Mouse (Mus musculus) liver, embryonic 11.5 days (tissue): Measurements from ENCODE around the gene Cort. TPM values are rescaled to one million over a fixed set of nuclear protein-coding genes. Genes with fewer than 3 reads are reported as not detected.

Experiments
- ATAC-seq: fragments of 200-750 bp; cut with Nextera tagmentation; replicated peaks from 2 replicates; pipeline ENCODE4 v1.8.0; 2017; ENCODE audit warnings: moderate number of reproducible peaks, mild to moderate bottlenecking, moderate TSS enrichment, moderate library complexity; ENCODE audit not compliant: low FRiP score
- DNase-seq: peaks from one replicate; pipeline ENCODE4 v3.0.0-alpha.2; 2017; ENCODE audit warnings: low spot score
- H3K27ac ChIP-seq: fragments of 300-500 bp; sonication (generic); 2 replicates; pipeline ENCODE4 v1.5.1; 2014; ENCODE audit warnings: mild to moderate bottlenecking, low read depth, low read length, control low read depth
- H3K27me3 ChIP-seq: fragments of 300-500 bp; sonication (generic); replicated peaks from 2 replicates; pipeline ENCODE4 v1.6.1; 2014; ENCODE audit warnings: low read length, mixed read lengths; ENCODE audit not compliant: control insufficient read depth, insufficient read depth
- H3K36me3 ChIP-seq: fragments of 300-500 bp; sonication (generic); 2 replicates; pipeline ENCODE4 v1.6.1; 2014; ENCODE audit warnings: mild to moderate bottlenecking, low read length, moderate library complexity, mixed read lengths; ENCODE audit not compliant: control insufficient read depth, insufficient read depth
- H3K4me1 ChIP-seq: fragments of 300-500 bp; sonication (generic); replicated peaks from 2 replicates; pipeline ENCODE4 v1.6.1; 2014; ENCODE audit warnings: low read length, mixed read lengths; ENCODE audit not compliant: control insufficient read depth, insufficient read depth
- H3K4me2 ChIP-seq: fragments of 300-500 bp; sonication (generic); 2 replicates; pipeline ENCODE4 v1.6.1; 2014; ENCODE audit warnings: mild to moderate bottlenecking, control low read depth, moderate library complexity
- H3K4me3 ChIP-seq: fragments of 300-500 bp; sonication (generic); 2 replicates; pipeline ENCODE4 v1.5.1; 2014; ENCODE audit warnings: low read depth, low read length, control low read depth
- H3K9ac ChIP-seq: fragments of 300-500 bp; sonication (generic); 2 replicates; pipeline ENCODE4 v1.6.1; 2014; ENCODE audit warnings: low read depth, low read length, control low read depth
- H3K9me3 ChIP-seq: fragments of 300-500 bp; sonication (generic); 2 replicates; pipeline ENCODE4 v1.6.1; 2016; ENCODE audit warnings: low read length, inconsistent platforms, mixed read lengths; ENCODE audit not compliant: control insufficient read depth
- WGBS: fragments of 180-500 bp; shearing (Covaris S2); extraction: QIAGEN DNeasy Blood & Tissue Kit; methylation state at CpG from one replicate; pipeline ENCODE4 v1.1.7; 2014; 5-methylcytosine and 5-hydroxymethylcytosine counted together
- polyA plus RNA-seq: library from polyadenylated mRNA; unstranded; fragments of >200 nt; fragmentation: Nextera tagmentation; extraction: Ambion mirVana; gene quantifications from 2 replicates; pipeline ENCODE4 v1.2.1, GENCODE M21; 2014

Gene Cort
- polyA plus RNA-seq, 1 experiment from 2014 or later = 0.26 TPM

DNA sequence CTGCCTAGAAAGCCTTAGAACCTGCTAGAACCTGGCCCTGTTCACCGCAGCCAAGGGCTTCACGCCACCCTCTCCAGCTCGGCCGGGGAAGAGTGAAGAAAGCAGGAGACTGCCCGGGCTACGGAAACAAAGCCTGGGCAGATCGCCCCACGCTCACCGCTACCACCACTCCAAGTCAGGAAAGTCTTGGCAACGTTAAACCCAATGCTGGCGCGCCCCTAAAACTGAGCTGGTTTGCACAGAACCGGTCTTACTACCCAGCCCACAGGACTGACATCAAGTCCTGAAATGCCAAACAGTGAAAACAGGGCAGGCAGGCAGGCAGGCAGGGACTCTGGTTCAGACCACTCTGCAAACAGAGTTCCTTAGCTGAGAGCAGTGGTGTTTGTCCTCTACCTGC, 51.5 kb downstream of the Cort start:
- no peak for DNase-seq
- Histone ChIP-seq H3K27ac (no peak overlapping the region), H3K36me3 (peaks cover 7% of the 10 kb centered on the region), H3K27me3 (no peaks in the 10 kb centered on the region), H3K4me2 (no peak overlapping the region), H3K9me3 (no peaks in the 10 kb centered on the region), H3K4me1 (peaks cover 9% of the 10 kb centered on the region), H3K9ac (no peak overlapping the region), H3K4me3 (no peak overlapping the region)
- no peak for ATAC-seq
- 92% methylated on average over 13 of the region's 13 CpGs for WGBS

Other genes with a start within 250 kb of the Cort start
- gene Pex14, start 26.9 kb downstream of the Cort start, polyA plus RNA-seq = 45.2 and 46.8 TPM in 2 replicates
- gene Dffa, start 22.6 kb downstream of the Cort start, polyA plus RNA-seq = 37.4 and 37.7 TPM in 2 replicates
- 37.0 and 37.1 TPM in 2 replicates for gene Cenps, start 10.9 kb upstream of the Cort start, polyA plus RNA-seq
- 49.9 and 57.3 TPM in 2 replicates for gene Pgd, start 40.0 kb upstream of the Cort start, polyA plus RNA-seq
- 13.9 and 14.8 TPM in 2 replicates for gene Kif1b, start 180.9 kb upstream of the Cort start, polyA plus RNA-seq